Mouse (Mus musculus): Measurements from ENCODE around the gene Cpa2. TPM values are rescaled to one million over a fixed set of nuclear protein-coding genes. Genes with fewer than 3 reads are reported as not detected.

Cpa2 gene
- total and polyA plus RNA-seq, 3 experiments, result not detected

DNA sequence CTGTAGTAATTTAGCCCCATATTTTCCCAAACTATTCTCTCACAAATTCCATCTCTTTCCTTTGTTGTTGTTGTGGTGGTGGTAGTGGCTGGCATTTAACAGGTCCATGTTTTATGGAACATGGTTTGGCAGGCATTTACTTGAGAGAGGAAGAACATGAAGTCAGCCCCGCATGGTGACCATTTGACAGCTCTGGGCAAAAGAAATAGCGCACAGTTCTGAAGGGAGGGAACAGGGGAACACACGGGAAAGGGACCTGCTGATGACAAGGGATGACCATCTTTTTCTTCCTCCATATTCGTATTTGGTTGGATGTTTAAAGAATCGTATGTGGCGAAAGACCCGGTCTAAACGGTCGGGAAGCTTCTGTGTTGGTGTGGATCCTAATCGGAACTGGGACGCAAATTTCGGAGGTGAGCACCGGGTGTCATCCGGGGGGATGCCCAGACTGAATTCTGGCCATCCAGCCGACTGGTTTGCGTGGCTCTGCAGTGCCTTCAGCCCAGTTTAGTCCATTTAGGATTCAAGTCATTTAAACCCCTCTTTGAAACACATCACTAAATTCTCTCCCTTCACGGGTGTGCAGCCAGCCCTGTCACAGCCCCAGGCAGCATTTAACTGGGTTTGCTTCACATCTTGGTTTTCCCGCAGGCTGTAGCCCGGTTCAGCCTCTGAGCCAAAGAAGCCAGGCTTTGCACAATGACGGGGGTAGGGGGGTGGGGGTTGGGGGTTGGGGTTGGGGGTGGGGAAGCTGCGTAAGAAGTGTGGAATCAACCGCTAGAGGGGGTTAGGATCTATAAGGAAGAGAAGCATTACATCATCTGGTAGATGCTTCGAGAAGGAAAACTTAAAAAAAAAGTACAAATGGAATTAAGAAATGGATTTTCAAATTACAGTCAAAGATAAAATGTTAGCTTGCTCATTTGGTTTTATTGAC is 10.5 kb downstream of the Cpa2 start:
- H3K27me3 ChIP-seq (ENCODE audit: insufficient read depth, low read length), result peaks cover 18% of the 10 kb centered on the region
- ATAC-seq (ENCODE audit: extremely low read depth, insufficient number of reproducible peaks, low FRiP score, poor library complexity, severe bottlenecking) (no peak), DNase-seq (ENCODE audit: low spot score) (no peak)
- no peaks in the 10 kb centered on the region for H3K9me3 ChIP-seq (replicated peaks)
- H3K36me3 ChIP-seq (replicated peaks), result no peaks in the 10 kb centered on the region
- TF ChIP-seq CTCF (IDR thresholded peaks at IDR 0.05; ENCODE audit: low read depth, low read length), result no peak
- TF ChIP-seq GATA2 (IDR thresholded peaks at IDR 0.05; ENCODE audit: borderline replicate concordance, low read depth, low read length), result no peak
- TF ChIP-seq GATA1 (IDR thresholded peaks at IDR 0.05; ENCODE audit: borderline replicate concordance, low read length), result no peak
- TF ChIP-seq POLR2AphosphoS5 (IDR thresholded peaks at IDR 0.05; ENCODE audit: insufficient replicate concordance, low read depth, low read length), result no peak
- TF ChIP-seq TAL1 (conservative IDR thresholded peaks at IDR 0.05; ENCODE audit: low read depth, low read length), result no peak
- H3K4me3 ChIP-seq (ENCODE audit: low read depth, low read length), result no peak overlapping the region
- peaks cover 3% of the 10 kb centered on the region; the same call in 1 of the 2 replicates for H3K4me1 ChIP-seq (ENCODE audit: insufficient read depth, low read depth, low read length)

DNA sequence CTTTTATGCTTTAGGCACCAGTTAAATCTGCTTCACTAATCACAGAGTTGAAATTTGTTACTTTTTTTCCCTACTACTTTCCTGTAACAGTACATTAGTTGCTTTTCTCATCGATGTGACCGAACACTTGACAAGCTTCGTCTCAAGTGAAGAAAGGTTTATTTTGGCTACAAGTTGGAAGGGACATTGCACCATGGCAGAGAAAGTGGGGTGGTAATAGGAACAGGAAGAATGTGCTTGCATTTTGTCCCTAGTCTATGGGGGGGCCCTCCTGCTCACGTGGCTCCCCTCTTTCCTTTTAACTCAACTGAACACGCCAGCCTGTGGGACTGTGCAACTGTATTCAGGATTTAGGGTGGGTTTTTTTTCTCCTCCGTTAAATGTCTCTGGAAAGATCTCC is 11.2 kb downstream of the Cpa2 start:
- Histone ChIP-seq H3K9me3 (replicated peaks) (no peaks in the 10 kb centered on the region), H3K27me3 (ENCODE audit: insufficient read depth, low read length) (peaks cover 17% of the 10 kb centered on the region), H3K4me1 (ENCODE audit: insufficient read depth, low read depth, low read length) (peaks cover 3% of the 10 kb centered on the region; the same call in 1 of the 2 replicates), H3K36me3 (replicated peaks) (no peaks in the 10 kb centered on the region), H3K4me3 (ENCODE audit: low read depth, low read length) (no peak overlapping the region)
- TF ChIP-seq GATA1 (IDR thresholded peaks at IDR 0.05; ENCODE audit: borderline replicate concordance, low read length) (no peak), CTCF (IDR thresholded peaks at IDR 0.05; ENCODE audit: low read depth, low read length) (no peak), TAL1 (conservative IDR thresholded peaks at IDR 0.05; ENCODE audit: low read depth, low read length) (no peak), POLR2AphosphoS5 (IDR thresholded peaks at IDR 0.05; ENCODE audit: insufficient replicate concordance, low read depth, low read length) (no peak), GATA2 (IDR thresholded peaks at IDR 0.05; ENCODE audit: borderline replicate concordance, low read depth, low read length) (no peak)
- DNase-seq (ENCODE audit: low spot score) (no peak), ATAC-seq (ENCODE audit: extremely low read depth, insufficient number of reproducible peaks, low FRiP score, poor library complexity, severe bottlenecking) (no peak)

DNA sequence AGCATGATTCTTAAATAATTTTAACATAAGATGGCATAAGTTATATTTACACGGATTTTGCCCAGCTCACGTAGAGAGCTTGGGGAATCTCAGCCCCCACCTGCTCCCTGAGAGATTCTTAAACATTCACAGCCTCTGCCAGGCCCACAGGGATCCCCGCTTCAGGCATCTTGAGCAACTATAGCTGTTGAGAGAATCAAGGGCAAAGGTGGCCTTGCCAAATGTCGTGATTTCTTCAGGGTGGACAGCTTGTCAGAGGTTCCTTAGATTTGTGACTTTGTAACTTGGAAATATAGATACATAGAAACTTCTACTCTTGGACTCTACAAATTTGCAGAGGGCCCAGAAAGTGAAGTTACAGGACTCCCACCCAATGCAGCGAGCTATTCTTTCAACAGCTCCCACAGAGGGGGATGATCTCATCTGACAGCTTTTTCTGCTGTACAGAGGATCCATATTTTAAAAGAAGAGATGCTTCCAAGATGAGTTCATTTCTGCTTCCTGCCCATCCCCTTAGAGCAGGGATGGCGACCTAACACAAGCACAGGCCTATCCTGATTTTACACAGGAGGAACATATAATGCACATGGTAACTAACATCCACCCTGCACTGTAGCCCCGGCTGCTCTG is 12.1 kb downstream of the Cpa2 start:
- no peak for ATAC-seq (ENCODE audit: extremely low read depth, insufficient number of reproducible peaks, low FRiP score, poor library complexity, severe bottlenecking)
- H3K9me3 ChIP-seq (replicated peaks), result no peaks in the 10 kb centered on the region
- TF ChIP-seq CTCF (IDR thresholded peaks at IDR 0.05; ENCODE audit: low read depth, low read length) (no peak), GATA2 (IDR thresholded peaks at IDR 0.05; ENCODE audit: borderline replicate concordance, low read depth, low read length) (no peak), GATA1 (IDR thresholded peaks at IDR 0.05; ENCODE audit: borderline replicate concordance, low read length) (no peak), POLR2AphosphoS5 (IDR thresholded peaks at IDR 0.05; ENCODE audit: insufficient replicate concordance, low read depth, low read length) (no peak), TAL1 (conservative IDR thresholded peaks at IDR 0.05; ENCODE audit: low read depth, low read length) (no peak)
- H3K36me3 ChIP-seq (replicated peaks), result no peaks in the 10 kb centered on the region
- no peak for DNase-seq (ENCODE audit: low spot score)
- H3K4me3 ChIP-seq (ENCODE audit: low read depth, low read length), result no peak overlapping the region
- H3K4me1 ChIP-seq (ENCODE audit: insufficient read depth, low read depth, low read length), result peaks cover 3% of the 10 kb centered on the region; the same call in 1 of the 2 replicates
- H3K27me3 ChIP-seq (ENCODE audit: insufficient read depth, low read length), result peaks cover 17% of the 10 kb centered on the region

DNA sequence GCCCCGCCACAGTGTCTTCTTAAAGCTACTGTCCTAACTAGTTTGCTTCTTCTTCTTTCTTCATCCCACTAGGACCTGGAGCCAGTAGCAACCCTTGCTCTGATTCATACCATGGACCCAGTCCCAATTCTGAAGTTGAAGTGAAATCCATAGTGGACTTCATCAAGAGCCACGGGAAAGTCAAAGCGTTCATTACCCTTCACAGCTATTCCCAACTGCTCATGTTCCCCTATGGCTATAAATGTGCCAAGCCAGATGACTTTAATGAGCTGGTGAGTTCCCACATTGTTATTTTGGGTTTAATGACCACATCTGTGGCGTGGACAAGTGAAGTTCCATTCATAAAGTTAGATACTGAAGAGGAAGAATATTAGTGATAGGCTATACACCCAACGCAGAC is 12.7 kb downstream of the Cpa2 start:
- H3K36me3 ChIP-seq (replicated peaks), result no peaks in the 10 kb centered on the region
- no peak overlapping the region for H3K4me3 ChIP-seq (ENCODE audit: low read depth, low read length)
- peaks cover 19% of the 10 kb centered on the region for H3K27me3 ChIP-seq (ENCODE audit: insufficient read depth, low read length)
- DNase-seq (ENCODE audit: low spot score), result no peak
- TF ChIP-seq POLR2AphosphoS5 (IDR thresholded peaks at IDR 0.05; ENCODE audit: insufficient replicate concordance, low read depth, low read length) (no peak), GATA2 (IDR thresholded peaks at IDR 0.05; ENCODE audit: borderline replicate concordance, low read depth, low read length) (no peak), CTCF (IDR thresholded peaks at IDR 0.05; ENCODE audit: low read depth, low read length) (no peak)
- no peak for ATAC-seq (ENCODE audit: extremely low read depth, insufficient number of reproducible peaks, low FRiP score, poor library complexity, severe bottlenecking)
- H3K9me3 ChIP-seq (replicated peaks), result no peaks in the 10 kb centered on the region
- peaks cover 3% of the 10 kb centered on the region; the same call in 1 of the 2 replicates for H3K4me1 ChIP-seq (ENCODE audit: insufficient read depth, low read depth, low read length)

DNA sequence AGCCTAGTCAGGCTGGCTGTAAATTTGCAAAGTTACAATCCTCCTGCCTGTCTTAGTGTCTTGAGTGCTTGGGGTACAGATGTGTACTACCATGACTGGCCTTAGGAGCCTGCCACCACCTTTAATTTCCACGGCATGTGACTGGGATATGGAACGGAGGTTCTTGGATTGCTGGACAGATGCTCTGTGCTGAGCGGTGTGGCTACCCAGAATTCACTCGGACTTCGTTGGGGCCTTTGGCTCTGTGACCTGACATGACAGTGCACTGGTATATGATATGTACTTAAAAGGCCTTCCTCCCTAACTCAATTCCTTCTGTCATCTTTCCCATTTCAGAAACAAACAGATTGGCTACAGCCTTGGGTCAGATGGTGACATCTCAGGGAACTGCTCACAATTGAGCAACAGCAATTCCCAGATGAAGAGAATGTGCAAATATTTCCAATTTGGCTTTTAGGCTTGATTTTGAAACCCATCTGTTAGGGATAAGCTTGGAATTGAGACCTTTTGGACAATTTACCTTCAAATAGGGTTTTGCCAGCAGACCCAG is 13.3 kb downstream of the Cpa2 start:
- H3K9me3 ChIP-seq (replicated peaks), result no peaks in the 10 kb centered on the region
- TF ChIP-seq GATA1 (IDR thresholded peaks at IDR 0.05; ENCODE audit: borderline replicate concordance, low read length) (no peak), TAL1 (conservative IDR thresholded peaks at IDR 0.05; ENCODE audit: low read depth, low read length) (no peak), CTCF (IDR thresholded peaks at IDR 0.05; ENCODE audit: low read depth, low read length) (no peak), POLR2AphosphoS5 (IDR thresholded peaks at IDR 0.05; ENCODE audit: insufficient replicate concordance, low read depth, low read length) (no peak), GATA2 (IDR thresholded peaks at IDR 0.05; ENCODE audit: borderline replicate concordance, low read depth, low read length) (no peak)
- H3K36me3 ChIP-seq (replicated peaks), result no peaks in the 10 kb centered on the region
- H3K4me1 ChIP-seq (ENCODE audit: insufficient read depth, low read depth, low read length), result peaks cover 3% of the 10 kb centered on the region; the same call in 1 of the 2 replicates
- no peak for ATAC-seq (ENCODE audit: extremely low read depth, insufficient number of reproducible peaks, low FRiP score, poor library complexity, severe bottlenecking)
- peaks cover 17% of the 10 kb centered on the region for H3K27me3 ChIP-seq (ENCODE audit: insufficient read depth, low read length)
- H3K4me3 ChIP-seq (ENCODE audit: low read depth, low read length), result no peak overlapping the region
- DNase-seq (ENCODE audit: low spot score), result no peak

DNA sequence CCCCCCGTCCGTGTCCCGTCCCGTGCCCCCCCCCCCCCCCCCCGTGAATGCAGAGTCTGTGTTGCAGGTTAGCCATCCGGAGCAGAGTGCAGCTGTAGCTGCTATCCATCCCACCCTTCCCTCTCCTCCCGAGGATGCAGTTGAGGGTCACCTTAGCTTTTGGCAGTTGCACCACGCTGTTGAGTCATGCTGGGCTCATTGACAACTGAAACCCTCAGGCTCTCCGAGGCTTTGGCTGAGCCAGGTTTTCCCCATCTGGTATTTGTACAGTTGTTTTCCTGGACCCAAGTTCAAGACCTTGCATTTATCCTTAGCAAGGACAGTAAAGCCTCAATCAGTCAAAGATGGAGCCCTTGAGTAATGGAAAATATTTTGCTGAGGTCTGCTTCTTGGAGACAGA is 14.7 kb downstream of the Cpa2 start:
- no peaks in the 10 kb centered on the region for H3K4me1 ChIP-seq (ENCODE audit: insufficient read depth, low read depth, low read length)
- ATAC-seq (ENCODE audit: extremely low read depth, insufficient number of reproducible peaks, low FRiP score, poor library complexity, severe bottlenecking), result no peak

More for the DNA sequence above, 14.7 kb downstream of the Cpa2 start:
- H3K27me3 ChIP-seq (ENCODE audit: insufficient read depth, low read length), result peaks cover 18% of the 10 kb centered on the region
- H3K4me3 ChIP-seq (ENCODE audit: low read depth, low read length), result no peak overlapping the region
- no peaks in the 10 kb centered on the region for H3K36me3 ChIP-seq (replicated peaks)
- H3K9me3 ChIP-seq (replicated peaks), result no peaks in the 10 kb centered on the region
- DNase-seq (ENCODE audit: low spot score), result no peak
- TF ChIP-seq GATA1 (IDR thresholded peaks at IDR 0.05; ENCODE audit: borderline replicate concordance, low read length) (no peak), POLR2AphosphoS5 (IDR thresholded peaks at IDR 0.05; ENCODE audit: insufficient replicate concordance, low read depth, low read length) (no peak), TAL1 (conservative IDR thresholded peaks at IDR 0.05; ENCODE audit: low read depth, low read length) (no peak), CTCF (IDR thresholded peaks at IDR 0.05; ENCODE audit: low read depth, low read length) (no peak), GATA2 (IDR thresholded peaks at IDR 0.05; ENCODE audit: borderline replicate concordance, low read depth, low read length) (no peak)
